17 mouse cellular contexts compared by ENCODE assay signal in genomic region chr17:26384111-26384510, GRCm38 (mm10). TPM values are rescaled to one million over a fixed set of nuclear protein-coding genes. Genes with fewer than 3 reads are reported as not detected.
DNase-seq lines count a peak whose midpoint lies in the region; ATAC-seq lines count a peak whose summit lies in the region.
"Had no signal": no experiment of that assay in that cellular context is flagged by ENCODE, and none has a peak within 500 bp of the region (broad histone marks: within the 10 kb centered on the region; RNA-seq: fewer than 3 reads in every experiment).

No protein-coding gene starts in this region.

- intact Hi-C loops in left cerebral cortex, postnatal 14 days (cut with DNase I): no loop called here

- no peaks in the 10 kb centered on the region for H3K27me3 ChIP-seq in intestine, embryonic 16.5 days (replicated peaks; ENCODE audit: control insufficient read depth, insufficient read depth, low read length)
- H3K27me3 ChIP-seq in stomach, embryonic 16.5 days (ENCODE audit: control insufficient read depth, insufficient read depth, low read length): no peaks in the 10 kb centered on the region
- H3K27me3 ChIP-seq: forebrain, embryonic 13.5 days had no signal

- no peak overlapping the region for H3K4me2 ChIP-seq in intestine, embryonic 16.5 days (ENCODE audit: low read depth, low read length)
- H3K4me2 ChIP-seq in stomach, embryonic 16.5 days (ENCODE audit: low read depth, low read length): no peak overlapping the region
- H3K4me2 ChIP-seq: forebrain, embryonic 13.5 days; hindbrain, embryonic 13.5 days had no signal

- H3K36me3 ChIP-seq in intestine, embryonic 16.5 days (ENCODE audit: control insufficient read depth, insufficient read depth, low read length): no peaks in the 10 kb centered on the region
- no peaks in the 10 kb centered on the region for H3K36me3 ChIP-seq in stomach, embryonic 16.5 days (ENCODE audit: control insufficient read depth, insufficient read depth, low read length)
- H3K36me3 ChIP-seq: hindbrain, embryonic 13.5 days had no signal

- H3K4me3 ChIP-seq in intestine, embryonic 16.5 days (ENCODE audit: low read length): no peak overlapping the region
- no peak overlapping the region for H3K4me3 ChIP-seq in stomach, embryonic 16.5 days (replicated peaks; ENCODE audit: low read length)
- H3K4me3 ChIP-seq: forebrain, embryonic 13.5 days; hindbrain, embryonic 13.5 days had no signal

- peak; percentile 43 for ATAC-seq in intestine, embryonic 16.5 days
- ATAC-seq in stomach, embryonic 16.5 days (ENCODE audit: insufficient read depth, low FRiP score): no peak
- ATAC-seq: forebrain, embryonic 13.5 days; forebrain, postnatal 0 days; hindbrain, postnatal 0 days had no signal

- 76% methylated on average over 3 of the region's 3 CpGs for WGBS in intestine, embryonic 16.5 days
- WGBS in stomach, embryonic 16.5 days: 79% methylated on average over 3 of the region's 3 CpGs

- H3K9ac ChIP-seq in intestine, embryonic 16.5 days (ENCODE audit: low read depth, low read length): no peak overlapping the region; the same call in 1 of the 2 replicates
- no peak overlapping the region for H3K9ac ChIP-seq in stomach, embryonic 16.5 days (ENCODE audit: low read length)
- H3K9ac ChIP-seq: forebrain, embryonic 13.5 days; forebrain, postnatal 0 days; hindbrain, embryonic 13.5 days had no signal

- peak overlapping the region; percentile 87 for H3K27ac ChIP-seq in intestine, embryonic 16.5 days (ENCODE audit: low read length)
- H3K27ac ChIP-seq in stomach, embryonic 16.5 days (ENCODE audit: low read length): peak overlapping the region; percentile 31
- H3K27ac ChIP-seq: forebrain, embryonic 13.5 days; hindbrain, embryonic 13.5 days; hindbrain, postnatal 0 days had no signal

- H3K4me1 ChIP-seq in intestine, embryonic 16.5 days (ENCODE audit: control insufficient read depth, insufficient read depth, low read length): peaks cover 43% of the 10 kb centered on the region
- H3K4me1 ChIP-seq in stomach, embryonic 16.5 days (ENCODE audit: control insufficient read depth, insufficient read depth, low read length): peaks cover 26% of the 10 kb centered on the region

- H3K9me3 ChIP-seq in intestine, embryonic 16.5 days (ENCODE audit: control insufficient read depth, low read length): no peaks in the 10 kb centered on the region
- H3K9me3 ChIP-seq in stomach, embryonic 16.5 days (replicated peaks; ENCODE audit: control insufficient read depth, low read length): no peaks in the 10 kb centered on the region
- H3K9me3 ChIP-seq: forebrain, embryonic 13.5 days; hindbrain, embryonic 13.5 days had no signal

- DNase-seq in heart, adult 8-10 months (ENCODE audit: low spot score): peak; percentile 26
- DNase-seq in heart, adult 9 months (ENCODE audit: low spot score in 2 of 2): no peak
- DNase-seq in left cerebral cortex, postnatal 14 days (ENCODE audit: low spot score in 2 of 2): no peak
- DNase-seq in adrenal gland, adult (ENCODE audit: inconsistent age in 2 of 2, low spot score in 1 of 2): no peak
- DNase-seq: adrenal gland, postnatal 10 days; cerebellum, adult 11-12 months; cerebellum, adult 9-10 months; cerebellum, postnatal 25 days; forebrain, postnatal 0 days; gastrocnemius, postnatal 36 days; heart, adult 11 months; heart, postnatal 10 days had no signal

RNA-seq across cellular contexts. Expression of gene Neurl1b, which starts 30.5 kb away (rescaled TPM):
- 1 to 10 TPM; 3.6 to 5.1 (median 4.4) TPM for total RNA-seq in heart, adult 8-10 months (2022)
- polyA plus RNA-seq in intestine, embryonic 16.5 days (2015; fragmentation: Nextera tagmentation; extraction: Ambion mirVana): 1.5 and 1.6 TPM in 2 replicates
- 2.3 and 2.9 TPM in 2 replicates for polyA plus RNA-seq in stomach, embryonic 16.5 days (2015; fragmentation: Nextera tagmentation; extraction: Ambion mirVana)
- total RNA-seq in left cerebral cortex, postnatal 14 days (2021): 100 to 1,000 TPM; 105 to 111 TPM

Comparison
In these comparisons a context has a peak if more than half of its experiments do, and no peak if none do; other contexts are left out.
1. RNA of gene Neurl1b, which starts 30.5 kb away (total RNA-seq): 105 to 111 TPM in left cerebral cortex, postnatal 14 days; 3.6 to 5.1 TPM in heart, adult 8-10 months; every median in the first group is over 10 times any median in the second.